Mouse (Mus musculus) effector memory CD4-positive, alpha-beta T cell, adult 5 months (primary cell): ENCODE results near the gene Acads. TPM values are rescaled to one million over a fixed set of nuclear protein-coding genes. Genes with fewer than 3 reads are reported as not detected.

Experiments used
- polyA plus RNA-seq: library from polyadenylated mRNA; unstranded; fragments of 100-300 nt; shearing (Covaris generic); gene quantifications from one replicate; pipeline ENCODE4 v1.2.1, GENCODE M21; 2017

Acads gene
- 17.9 TPM for polyA plus RNA-seq

DNA sequence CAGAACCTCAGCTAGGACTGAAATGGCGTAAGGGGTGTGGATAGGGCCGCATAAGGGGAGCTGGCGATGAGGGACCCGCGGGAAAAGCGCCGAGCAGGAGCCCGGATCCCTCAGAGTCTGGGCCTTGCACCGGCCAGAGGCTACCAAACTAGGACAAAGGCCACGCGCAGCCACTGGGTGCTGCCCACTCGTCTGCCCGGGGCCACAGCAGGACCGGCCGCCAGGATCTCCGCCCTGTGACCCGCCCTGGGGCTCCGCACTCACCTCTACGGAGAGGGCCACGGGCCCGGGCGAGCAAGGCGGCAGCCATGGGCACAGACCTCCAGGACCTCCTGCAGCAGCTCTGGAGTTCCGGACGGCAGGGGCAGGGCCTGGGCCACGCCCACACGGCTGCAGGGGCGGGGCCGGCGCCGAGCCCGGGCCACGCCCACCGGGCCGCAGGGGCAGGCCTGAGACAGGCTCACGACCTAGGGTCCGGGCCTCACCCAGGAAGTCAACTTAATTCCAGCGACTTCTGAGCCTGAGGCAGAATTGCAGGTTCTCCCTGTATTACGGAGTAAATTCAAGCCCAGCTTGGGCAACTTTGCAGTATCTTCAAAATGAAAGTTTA, at the start of gene Acads:
TSS of gene Acads (minus strand) at position 386 of the 610 bp plus-strand sequence.

GRCm38 (mm10) chr5:115158040-115158983, 39.2 kb upstream of the Acads start, which contains the start of gene Mlec:
Gene Mlec (minus strand): TSS chr5:115158179.

DNA sequence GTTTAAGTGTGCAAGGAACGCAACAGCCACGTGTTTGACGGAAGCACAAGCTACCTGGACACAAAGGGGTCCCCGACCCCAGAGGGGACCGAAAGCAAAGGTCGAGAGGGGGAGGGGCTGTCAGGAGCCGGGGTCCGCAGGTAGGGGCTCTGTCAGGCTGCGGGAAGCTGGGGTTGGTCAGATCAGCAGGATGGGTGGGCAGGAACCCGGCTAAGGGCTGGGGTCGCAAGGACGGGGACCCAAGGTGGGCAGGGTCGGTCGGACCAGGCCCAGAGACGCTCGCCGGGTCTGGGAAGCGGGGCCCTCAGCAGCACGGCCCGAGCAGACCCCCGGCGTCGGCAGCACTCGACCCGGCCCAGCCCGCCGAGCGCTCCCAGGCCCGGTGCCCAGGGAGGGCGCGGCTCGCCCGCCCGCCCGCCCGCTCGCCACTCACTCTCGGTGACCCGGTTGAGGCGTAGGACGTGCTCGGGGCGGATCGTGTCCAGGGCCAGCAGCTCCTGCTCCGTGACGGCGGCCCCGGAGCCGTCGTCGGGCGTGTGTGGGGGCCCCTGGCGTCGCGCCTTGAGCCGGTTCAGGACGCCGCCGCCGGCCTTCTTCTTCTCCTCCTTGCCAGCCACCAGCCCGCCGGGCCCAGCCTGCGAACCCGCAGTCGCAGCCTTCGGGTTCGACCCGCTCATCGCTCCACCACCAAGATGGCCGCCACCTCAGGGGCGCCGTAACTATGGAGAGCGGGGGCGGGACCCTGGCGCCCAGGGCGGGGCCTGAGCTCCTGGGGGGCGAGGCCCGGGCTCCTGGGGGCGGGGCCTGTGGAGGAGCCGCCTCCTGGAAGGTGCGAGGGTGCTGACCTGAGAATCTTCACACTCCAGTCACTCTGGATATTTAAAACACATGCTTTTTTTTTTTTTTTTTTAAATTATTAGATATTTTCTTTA, 15.4 kb upstream of the Acads start, which contains the start of gene Unc119b:
TSS of gene Unc119b (minus strand) at position 742 of the 932 bp plus-strand sequence.

DNA sequence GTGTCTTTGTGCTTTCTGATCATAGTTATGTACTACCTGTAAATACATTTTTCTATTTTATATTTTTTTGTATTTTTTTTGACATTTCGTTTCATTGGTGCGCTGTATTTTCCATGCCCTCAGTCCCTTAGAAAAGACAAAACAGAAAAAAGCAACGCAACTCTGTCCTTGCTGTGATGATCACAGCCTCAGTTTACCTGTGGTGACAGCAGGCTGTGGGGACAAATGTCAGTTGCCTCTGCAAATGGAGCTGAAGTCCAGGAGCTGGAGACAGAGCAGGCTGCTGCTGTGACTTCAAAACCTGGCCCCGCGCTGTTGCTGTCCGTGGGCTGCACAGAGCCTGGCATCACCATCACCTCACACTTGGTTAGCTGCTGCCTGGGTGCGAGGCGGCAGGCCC, 21.0 kb downstream of the Acads start, which contains the start of gene Gm10401:
TSS of gene Gm10401 (minus strand) at position 101 of the 400 bp plus-strand sequence.

Other genes with a start within 250 kb of the Acads start
- gene Oasl2, start 222.4 kb downstream of the Acads start, polyA plus RNA-seq: 15.3 TPM
- 5.3 TPM for gene Oasl1, start 196.1 kb downstream of the Acads start, polyA plus RNA-seq
- gene 2210016L21Rik, start 177.2 kb downstream of the Acads start, polyA plus RNA-seq: 20.4 TPM
- gene Hnf1a, start 148.3 kb downstream of the Acads start, polyA plus RNA-seq: not detected
- 52.0 TPM for gene Sppl3, start 108.2 kb downstream of the Acads start, polyA plus RNA-seq
- gene Gm10401, start 21.1 kb downstream of the Acads start, polyA plus RNA-seq: 4.2 TPM
- 63.1 TPM for gene Unc119b, start 15.6 kb upstream of the Acads start, polyA plus RNA-seq
- 67.7 TPM for gene Mlec, start 38.8 kb upstream of the Acads start, polyA plus RNA-seq
- gene Cabp1, start 75.0 kb upstream of the Acads start, polyA plus RNA-seq: not detected
- gene Pop5, start 116.5 kb upstream of the Acads start, polyA plus RNA-seq: 138 TPM
- gene Rnf10, start 153.6 kb upstream of the Acads start, polyA plus RNA-seq: 142 TPM
- 43.4 TPM for gene Coq5, start 160.3 kb upstream of the Acads start, polyA plus RNA-seq
- 366 TPM for gene Dynll1, start 181.7 kb upstream of the Acads start, polyA plus RNA-seq
- 71.4 TPM for gene Srsf9, start 207.8 kb upstream of the Acads start, polyA plus RNA-seq
- 7.8 TPM for gene Gatc, start 221.8 kb upstream of the Acads start, polyA plus RNA-seq
- gene Triap1, start 221.9 kb upstream of the Acads start, polyA plus RNA-seq: 21.0 TPM
- 423 TPM for gene Cox6a1, start 229.6 kb upstream of the Acads start, polyA plus RNA-seq